Mouse (Mus musculus) stomach, embryonic 14.5 days (tissue): Measurements from ENCODE around the gene Rhox4d. TPM values are rescaled to one million over a fixed set of nuclear protein-coding genes. Genes with fewer than 3 reads are reported as not detected.
"Not testable (repeated sequence)": the region's sequence is repeated elsewhere in the genome, so short reads cannot be mapped to it uniquely, and the experiment has no call there.

Source experiments
- ATAC-seq: fragments of 200-750 bp; cut with Nextera tagmentation; 2 replicates; pipeline ENCODE4 v1.8.0; 2017; ENCODE audit warnings: low read depth, moderate TSS enrichment; ENCODE audit not compliant: insufficient number of reproducible peaks, insufficient read depth, low FRiP score
- H3K27ac ChIP-seq: fragments of 300-500 bp; sonication (generic); 2 replicates; pipeline ENCODE4 v1.5.1; 2014; ENCODE audit warnings: mild to moderate bottlenecking, low read length, moderate library complexity, mixed read lengths
- H3K27me3 ChIP-seq: fragments of 300-500 bp; sonication (generic); 2 replicates; pipeline ENCODE4 v1.6.1; 2014; ENCODE audit warnings: low read length, control low read depth, mixed read lengths; ENCODE audit not compliant: control insufficient read depth, insufficient read depth
- H3K36me3 ChIP-seq: fragments of 300-500 bp; sonication (generic); 2 replicates; pipeline ENCODE4 v1.6.1; 2014; ENCODE audit warnings: mild to moderate bottlenecking, control low read depth, low read length, moderate library complexity, mixed read lengths; ENCODE audit not compliant: control insufficient read depth, insufficient read depth
- H3K4me1 ChIP-seq: fragments of 300-500 bp; sonication (generic); 2 replicates; pipeline ENCODE4 v1.6.1; 2014; ENCODE audit warnings: low read length, control low read depth, mixed read lengths; ENCODE audit not compliant: control insufficient read depth, insufficient read depth
- H3K4me2 ChIP-seq: fragments of 300-500 bp; sonication (generic); replicated peaks from 2 replicates; pipeline ENCODE4 v1.6.1; 2014; ENCODE audit warnings: low read depth, low read length, control low read depth
- H3K4me3 ChIP-seq: fragments of 300-500 bp; sonication (generic); 2 replicates; pipeline ENCODE4 v1.5.1; 2014; ENCODE audit warnings: low read depth, low read length, control low read depth
- H3K9ac ChIP-seq: fragments of 300-500 bp; sonication (generic); replicated peaks from 2 replicates; pipeline ENCODE4 v1.6.1; 2014; ENCODE audit warnings: low read depth, mild to moderate bottlenecking, control low read depth, low read length, moderate library complexity, mixed read lengths
- H3K9me3 ChIP-seq: fragments of 300-500 bp; sonication (generic); 2 replicates; pipeline ENCODE4 v1.6.1; 2016; ENCODE audit warnings: low read depth, low read length, control low read depth; ENCODE audit not compliant: control insufficient read depth
- WGBS: fragments of 180-500 bp; shearing (Covaris S2); extraction: QIAGEN DNeasy Blood & Tissue Kit; methylation state at CpG from one replicate; pipeline ENCODE4 v1.1.7; 2014; 5-methylcytosine and 5-hydroxymethylcytosine counted together
- polyA plus RNA-seq: library from polyadenylated mRNA; unstranded; fragments of >200 nt; fragmentation: Nextera tagmentation; extraction: Ambion mirVana; gene quantifications from 2 replicates; pipeline ENCODE4 v1.2.1, GENCODE M21; 2014

Rhox4d gene
- polyA plus RNA-seq, result not detected in 2 replicates

DNA sequence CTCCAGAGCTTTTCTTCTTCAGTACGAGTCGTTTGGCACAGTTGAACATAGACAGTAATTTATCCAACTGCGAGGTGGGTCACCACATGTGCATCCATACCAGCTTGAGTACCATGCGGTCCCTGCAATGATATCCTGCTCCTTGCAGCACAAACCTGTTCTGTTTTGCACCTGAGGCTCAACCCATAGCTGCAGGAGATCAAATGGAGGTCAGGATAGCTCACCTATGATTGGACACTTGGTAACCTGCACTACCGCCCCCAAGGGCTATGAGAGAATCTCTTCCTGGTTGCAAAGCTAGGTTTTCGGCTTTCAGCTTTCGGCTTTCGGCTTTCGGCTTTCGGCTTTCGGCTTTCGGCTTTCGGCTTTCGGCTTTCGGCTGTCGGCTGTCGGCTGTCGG lies at the start of gene Rhox4d:
Gene Rhox4d (plus strand): TSS at position 301 of the 400 bp plus-strand sequence.
- 88% methylated on average over 13 of the region's 18 CpGs for WGBS
- H3K27me3 ChIP-seq, result not testable (repeated sequence)

DNA sequence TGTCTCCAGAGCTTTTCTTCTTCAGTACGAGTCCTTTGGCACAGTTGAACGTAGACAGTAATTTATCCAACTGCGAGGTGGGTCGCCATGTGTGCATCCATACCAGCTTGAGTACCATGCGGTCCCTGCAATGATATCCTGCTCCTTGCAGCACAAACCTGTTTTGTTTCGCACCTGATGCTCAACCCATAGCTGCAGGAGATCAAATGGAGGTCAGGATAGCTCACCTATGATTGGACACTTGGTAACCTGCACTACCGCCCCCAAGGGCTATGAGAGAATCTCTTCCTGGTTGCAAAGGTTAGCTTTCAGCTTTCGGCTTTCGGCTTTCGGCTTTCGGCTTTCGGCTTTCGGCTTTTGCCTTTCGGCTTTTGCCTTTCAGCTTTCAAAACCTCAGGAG lies 34.1 kb upstream of the Rhox4d start, which contains the start of gene Rhox4c:
Gene Rhox4c (plus strand): TSS at position 301 of the 400 bp plus-strand sequence.
- not testable (repeated sequence) for H3K9me3 ChIP-seq, H3K36me3 ChIP-seq, H3K4me3 ChIP-seq, ATAC-seq, H3K27ac ChIP-seq, H3K9ac ChIP-seq, H3K4me2 ChIP-seq, H3K27me3 ChIP-seq, H3K4me1 ChIP-seq
- 96% methylated on average over 14 of the region's 14 CpGs for WGBS

More for the DNA sequence above, at the start of gene Rhox4d:
- not testable (repeated sequence) for H3K27ac ChIP-seq, H3K9ac ChIP-seq, ATAC-seq, H3K9me3 ChIP-seq, H3K4me2 ChIP-seq, H3K36me3 ChIP-seq, H3K4me1 ChIP-seq, H3K4me3 ChIP-seq

DNA sequence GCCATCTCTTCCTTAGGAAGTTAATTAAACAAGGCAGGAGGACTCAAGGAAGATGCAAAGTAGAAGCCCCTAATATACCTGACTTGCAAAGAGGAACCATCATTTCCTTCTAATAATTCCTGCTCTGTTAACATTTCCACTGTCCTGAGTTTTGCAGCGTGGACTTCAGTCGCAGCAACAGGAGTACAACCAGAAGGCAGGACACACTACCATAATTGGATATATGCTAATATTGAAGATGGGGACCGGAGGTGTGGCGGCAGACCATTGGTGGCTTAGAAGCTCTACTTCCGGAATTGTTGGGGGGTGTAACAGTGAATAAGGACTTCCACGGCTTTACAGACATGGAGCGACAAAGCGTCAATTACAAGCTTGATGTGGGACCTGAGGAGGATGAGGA lies 16.0 kb downstream of the Rhox4d start, which contains the start of gene Rhox2e:
Gene Rhox2e (plus strand): TSS at position 301 of the 400 bp plus-strand sequence.
- H3K9ac ChIP-seq, H3K4me1 ChIP-seq, ATAC-seq, H3K4me2 ChIP-seq, H3K4me3 ChIP-seq, H3K27me3 ChIP-seq, H3K27ac ChIP-seq, H3K9me3 ChIP-seq, H3K36me3 ChIP-seq: not testable (repeated sequence)
- 92% methylated on average over 2 of the region's 8 CpGs for WGBS

DNA sequence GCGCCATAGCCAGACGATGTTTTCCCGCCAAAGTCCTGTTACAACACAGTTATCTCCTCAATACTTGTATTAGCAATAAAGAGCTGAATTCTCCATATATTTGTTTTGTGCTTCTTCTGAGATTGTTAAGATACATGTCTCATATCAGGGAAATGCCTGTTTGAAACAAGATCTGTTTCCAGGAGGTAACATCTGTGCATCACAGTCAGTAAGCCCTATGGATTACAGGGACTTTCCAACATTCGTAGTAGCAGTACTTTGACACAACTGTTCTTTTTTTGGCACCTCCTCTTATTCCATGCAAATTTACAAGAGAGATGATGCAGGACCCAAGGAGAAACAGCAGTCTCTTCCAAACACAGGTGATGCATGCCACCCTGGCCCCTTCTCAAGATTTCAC lies 27.6 kb downstream of the Rhox4d start, which contains the start of gene Rhox3e:
Gene Rhox3e (plus strand): TSS at position 301 of the 400 bp plus-strand sequence.
- H3K27me3 ChIP-seq, ATAC-seq, H3K4me2 ChIP-seq, H3K9ac ChIP-seq, H3K36me3 ChIP-seq, H3K4me1 ChIP-seq, H3K4me3 ChIP-seq, H3K9me3 ChIP-seq, H3K27ac ChIP-seq: not testable (repeated sequence)
- 100% methylated on average over 1 of the region's 4 CpGs for WGBS

DNA sequence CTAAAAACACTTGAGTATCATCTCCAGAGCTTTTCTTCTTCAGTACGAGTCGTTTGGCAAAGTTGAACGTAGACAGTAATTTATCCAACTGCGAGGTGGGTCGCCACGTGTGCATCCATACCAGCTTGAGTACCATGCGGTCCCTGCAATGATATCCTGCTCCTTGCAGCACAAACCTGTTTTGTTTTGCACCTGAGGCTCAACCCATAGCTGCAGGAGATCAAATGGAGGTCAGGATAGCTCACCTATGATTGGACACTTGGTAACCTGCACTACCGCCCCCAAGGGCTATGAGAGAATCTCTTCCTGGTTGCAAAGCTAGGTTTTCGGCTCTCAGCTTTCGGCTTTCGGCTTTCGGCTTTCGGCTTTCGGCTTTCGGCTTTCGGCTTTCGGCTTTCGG lies 43.0 kb downstream of the Rhox4d start, which contains the start of gene Rhox4e:
Gene Rhox4e (plus strand): TSS at position 301 of the 400 bp plus-strand sequence.
- H3K27me3 ChIP-seq, H3K4me2 ChIP-seq, H3K36me3 ChIP-seq, H3K4me3 ChIP-seq, H3K9me3 ChIP-seq, ATAC-seq, H3K27ac ChIP-seq, H3K9ac ChIP-seq, H3K4me1 ChIP-seq: not testable (repeated sequence)
- 94% methylated on average over 10 of the region's 18 CpGs for WGBS

Other genes with a start within 250 kb of the Rhox4d start
- gene Rhox4a, start 249.0 kb upstream of the Rhox4d start, polyA plus RNA-seq, result not detected in 2 replicates
- not detected in 2 replicates for gene Rhox3a2, start 134.3 kb upstream of the Rhox4d start, polyA plus RNA-seq
- gene Rhox4a2, start 123.5 kb upstream of the Rhox4d start, polyA plus RNA-seq, result not detected in 2 replicates
- gene Rhox2b, start 102.3 kb upstream of the Rhox4d start, polyA plus RNA-seq, result not detected in 2 replicates
- gene Rhox4b, start 81.9 kb upstream of the Rhox4d start, polyA plus RNA-seq, result not detected in 2 replicates
- not detected in 2 replicates for gene Rhox2c, start 60.7 kb upstream of the Rhox4d start, polyA plus RNA-seq
- gene Rhox3c, start 55.8 kb upstream of the Rhox4d start, polyA plus RNA-seq, result not detected in 2 replicates
- gene Rhox4c, start 34.0 kb upstream of the Rhox4d start, polyA plus RNA-seq, result not detected in 2 replicates
- gene Rhox2d, start 20.9 kb upstream of the Rhox4d start, polyA plus RNA-seq, result not detected in 2 replicates
- not detected in 2 replicates for gene Rhox2e, start 16.1 kb downstream of the Rhox4d start, polyA plus RNA-seq
- gene Rhox3e, start 27.7 kb downstream of the Rhox4d start, polyA plus RNA-seq, result not detected in 2 replicates
- not detected in 2 replicates for gene Rhox4e, start 43.1 kb downstream of the Rhox4d start, polyA plus RNA-seq
- gene Rhox2f, start 57.0 kb downstream of the Rhox4d start, polyA plus RNA-seq, result not detected in 2 replicates
- gene Rhox3f, start 66.6 kb downstream of the Rhox4d start, polyA plus RNA-seq, result not detected in 2 replicates
- gene Rhox4f, start 93.3 kb downstream of the Rhox4d start, polyA plus RNA-seq, result not detected in 2 replicates
- not detected in 2 replicates for gene Rhox3g, start 114.3 kb downstream of the Rhox4d start, polyA plus RNA-seq
- not detected in 2 replicates for gene Rhox2g, start 129.1 kb downstream of the Rhox4d start, polyA plus RNA-seq
- gene Rhox4g, start 137.0 kb downstream of the Rhox4d start, polyA plus RNA-seq, result not detected in 2 replicates
- gene Rhox3h, start 154.4 kb downstream of the Rhox4d start, polyA plus RNA-seq, result not detected in 2 replicates
- not detected in 2 replicates for gene Rhox2h, start 158.9 kb downstream of the Rhox4d start, polyA plus RNA-seq